Mouse (Mus musculus) right cerebral cortex, adult 18-20 months (tissue): Measurements from ENCODE around the gene Olfr222.
"Not testable (repeated sequence)": the region's sequence is repeated elsewhere in the genome, so short reads cannot be mapped to it uniquely, and the experiment has no call there.

Source experiments
- DNase-seq: peaks from one replicate; pipeline ENCODE4 v3.0.0; 2022; ENCODE audit warnings: mixed read lengths

The Olfr222 gene

DNA sequence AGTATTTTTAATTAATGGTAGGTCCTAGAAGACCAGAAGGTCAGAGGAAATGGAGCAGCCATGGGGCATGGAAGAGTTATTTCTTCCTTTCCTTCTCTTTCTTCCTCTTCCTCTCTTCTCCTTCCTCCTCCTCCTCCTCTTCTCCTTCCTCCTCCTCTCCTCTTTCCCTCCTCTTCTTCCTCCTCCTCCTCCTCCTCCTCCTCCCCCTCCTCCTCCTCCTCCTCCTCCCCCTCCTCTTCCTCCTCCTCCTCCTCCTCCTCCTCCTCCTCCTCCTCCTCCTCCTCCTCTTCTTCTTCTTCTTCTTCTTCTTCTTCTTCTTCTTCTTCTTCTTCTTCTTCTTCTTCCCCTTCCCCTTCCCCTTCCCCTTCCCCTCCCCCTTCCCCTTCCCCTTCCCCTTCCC lies at the start of gene Olfr222:
Gene Olfr222 (minus strand): TSS at position 101 of the 400 bp plus-strand sequence.
- DNase-seq: not testable (repeated sequence)

DNA sequence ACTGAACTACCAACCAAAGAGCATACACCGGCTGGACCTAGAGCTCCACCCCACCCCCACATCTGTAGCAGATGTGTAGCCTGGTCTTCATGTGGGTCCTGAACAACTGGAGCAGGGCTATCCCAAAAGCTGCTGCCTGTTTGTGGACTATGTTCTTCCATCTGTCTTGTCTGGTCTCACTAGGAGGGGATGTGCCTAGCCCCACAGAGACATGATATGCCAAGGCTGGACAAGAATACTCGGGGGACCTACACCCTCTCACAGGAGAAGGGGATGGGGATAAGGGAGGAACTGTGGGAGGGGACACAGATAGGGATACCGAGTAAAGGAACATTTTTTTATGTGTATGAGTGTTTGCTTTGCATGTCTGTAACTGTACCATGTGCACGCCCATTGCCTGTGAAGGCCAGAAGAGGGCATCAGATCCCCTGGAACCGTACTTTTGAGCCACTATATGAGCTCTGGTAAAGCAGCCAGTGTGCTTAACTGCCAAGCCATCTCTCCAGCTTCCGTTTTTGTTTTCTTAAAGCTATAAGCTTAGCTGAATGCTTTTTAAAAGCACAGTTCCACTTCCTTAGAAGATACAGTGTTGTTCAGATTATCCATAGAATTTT lies 48.1 kb upstream of the Olfr222 start:
- peak; percentile 66 for DNase-seq

GRCm38 (mm10) chr11:59622214-59622613 lies 46.2 kb upstream of the Olfr222 start:
- no peak for DNase-seq

DNA sequence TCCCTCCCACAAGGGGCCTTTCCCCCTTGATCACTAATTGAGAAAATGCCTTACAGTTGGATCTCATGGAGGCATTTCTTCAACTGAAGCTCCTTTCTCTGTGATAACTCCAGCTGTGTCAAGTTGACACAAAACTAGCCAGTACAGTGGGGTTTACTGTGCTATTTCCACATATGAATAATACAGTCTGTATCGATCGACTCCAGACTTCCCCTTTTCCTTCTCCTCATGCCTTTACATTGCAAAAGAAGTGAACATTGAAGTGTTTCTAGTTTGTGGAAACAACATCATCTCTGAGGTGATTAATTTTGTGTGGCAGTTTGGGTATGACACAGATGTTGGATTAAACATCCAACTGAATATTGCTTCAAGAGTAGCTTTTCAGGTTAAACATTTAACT lies 41.0 kb upstream of the Olfr222 start:
- not testable (repeated sequence) for DNase-seq

- DNase-seq: peak; percentile 43
Measured at GRCm38 (mm10) chr11:59614120-59614519, 38.1 kb upstream of the Olfr222 start.

- no peak for DNase-seq
Measured at GRCm38 (mm10) chr11:59611646-59612045, 35.6 kb upstream of the Olfr222 start.

DNA sequence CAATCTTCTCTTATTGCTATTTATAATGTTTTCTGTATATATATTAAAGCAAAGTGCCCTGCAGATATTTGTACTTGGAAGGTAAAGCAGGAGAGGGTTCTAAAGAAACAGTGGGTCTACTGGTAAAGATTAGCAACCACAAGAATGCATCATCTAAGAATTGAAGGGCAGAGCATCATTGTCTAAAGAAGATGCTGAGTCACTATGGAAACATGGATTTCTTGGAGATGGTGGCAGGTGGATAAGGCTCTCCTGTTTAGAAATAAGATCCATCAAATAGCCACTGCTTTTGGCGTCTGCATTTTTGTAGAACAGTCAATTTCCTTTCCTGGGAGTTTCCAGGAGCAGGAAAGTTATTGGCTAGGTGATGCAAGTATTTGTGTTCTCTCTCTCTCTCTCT lies 26.3 kb upstream of the Olfr222 start:
- DNase-seq: no peak

DNA sequence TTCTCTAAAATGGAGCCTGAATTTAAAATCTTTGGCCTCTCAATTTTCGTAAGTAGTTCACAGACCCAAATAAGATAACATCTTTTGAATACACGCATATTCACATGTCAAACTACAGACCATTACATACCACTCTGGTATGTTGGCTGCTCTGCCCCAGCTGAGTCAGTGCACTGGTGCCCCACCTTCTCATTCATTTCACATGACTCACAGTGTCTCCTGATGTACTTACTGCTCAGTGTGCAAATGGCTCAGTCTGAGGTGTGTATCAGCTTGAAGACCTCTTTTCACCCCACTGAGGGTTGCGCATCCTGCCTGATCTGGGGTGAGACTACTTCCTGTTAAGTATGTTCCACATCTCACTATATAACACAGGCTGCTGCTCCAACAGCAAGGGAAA lies 24.8 kb upstream of the Olfr222 start:
- DNase-seq: no peak

- no peak for DNase-seq
Measured at GRCm38 (mm10) chr11:59599211-59599610, 23.2 kb upstream of the Olfr222 start.

DNA sequence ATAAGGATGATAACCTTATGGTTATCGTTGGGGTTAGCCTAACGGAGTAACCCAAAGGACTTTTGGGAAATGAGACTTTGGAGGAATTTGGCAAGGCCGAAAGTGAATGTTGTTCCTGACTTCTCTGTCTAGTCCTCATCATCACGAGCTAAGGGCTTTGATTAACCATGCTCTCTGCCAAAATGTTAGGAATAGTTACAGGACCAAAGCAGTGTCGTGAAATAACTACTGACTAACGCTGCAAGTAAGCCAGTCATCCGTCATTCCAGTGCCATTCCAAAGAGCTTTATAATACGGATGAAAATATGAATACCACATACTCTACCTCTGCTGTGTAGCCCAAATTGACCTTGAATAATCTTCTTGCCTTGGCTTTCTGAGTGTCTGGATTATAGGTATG lies 20.9 kb upstream of the Olfr222 start:
- no peak for DNase-seq

- no peak for DNase-seq
Measured at GRCm38 (mm10) chr11:59596091-59596490, 20.1 kb upstream of the Olfr222 start.

GRCm38 (mm10) chr11:59593189-59593588 lies 17.2 kb upstream of the Olfr222 start, which contains the start of gene Olfr223:
Gene Olfr223, minus strand, starts transcription at chr11:59593289.
- DNase-seq: no peak

- DNase-seq: no peak
Measured at GRCm38 (mm10) chr11:59589496-59589895, 13.5 kb upstream of the Olfr222 start.

GRCm38 (mm10) chr11:59584539-59584938 lies 8.5 kb upstream of the Olfr222 start:
- no peak for DNase-seq

DNA sequence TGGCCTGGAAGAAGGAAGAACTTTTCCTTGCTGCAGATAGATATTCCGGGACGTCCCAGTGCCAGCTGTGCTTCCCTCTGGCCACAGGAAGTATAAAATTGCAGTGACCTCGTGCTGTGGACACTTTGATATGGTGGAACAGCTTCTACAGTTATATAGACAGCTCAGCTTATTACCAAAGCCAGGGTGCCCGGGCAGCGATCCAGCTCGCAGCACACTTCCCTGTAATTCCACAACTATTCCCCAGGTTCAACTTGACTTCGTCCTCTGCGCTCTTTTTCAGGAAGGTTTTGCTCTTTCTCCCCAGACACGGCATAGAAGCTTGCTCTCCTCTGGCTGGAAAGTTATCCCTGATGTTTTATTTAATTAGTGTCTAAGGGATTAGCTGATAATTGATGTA lies 309 bp downstream of the Olfr222 start:
- no peak for DNase-seq

- DNase-seq: peak; percentile 9
Measured at GRCm38 (mm10) chr11:59569306-59569705, 6.7 kb downstream of the Olfr222 start.

- no peak for DNase-seq
Measured at GRCm38 (mm10) chr11:59562837-59563236, 13.2 kb downstream of the Olfr222 start.

- no peak for DNase-seq
Measured at GRCm38 (mm10) chr11:59562336-59562735, 13.7 kb downstream of the Olfr222 start.

- DNase-seq: no peak
Measured at GRCm38 (mm10) chr11:59560906-59561305, 15.1 kb downstream of the Olfr222 start.

DNA sequence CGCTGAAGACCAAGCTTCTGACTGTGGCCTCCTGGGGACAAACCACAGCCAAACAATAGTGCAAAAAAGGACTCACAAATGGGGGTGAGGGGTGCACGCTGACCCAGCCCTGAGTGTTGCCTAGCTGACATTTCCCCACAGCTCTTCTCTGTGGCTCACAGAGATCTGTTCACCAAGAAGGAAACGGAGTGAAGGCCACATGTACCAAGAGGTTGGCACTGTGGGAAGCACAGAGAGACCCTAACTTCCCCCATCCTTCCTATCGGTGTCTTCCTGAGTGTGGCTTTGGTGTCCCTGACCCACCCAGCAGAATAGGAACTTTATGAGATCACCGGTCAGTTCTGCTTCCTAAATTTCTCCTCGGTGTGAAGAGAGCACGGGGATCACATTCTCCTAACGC lies 21.5 kb downstream of the Olfr222 start:
- no peak for DNase-seq

GRCm38 (mm10) chr11:59554127-59554526 lies 21.9 kb downstream of the Olfr222 start:
- no peak for DNase-seq

GRCm38 (mm10) chr11:59544005-59544404 lies 32.0 kb downstream of the Olfr222 start:
- peak; percentile 62 for DNase-seq

DNA sequence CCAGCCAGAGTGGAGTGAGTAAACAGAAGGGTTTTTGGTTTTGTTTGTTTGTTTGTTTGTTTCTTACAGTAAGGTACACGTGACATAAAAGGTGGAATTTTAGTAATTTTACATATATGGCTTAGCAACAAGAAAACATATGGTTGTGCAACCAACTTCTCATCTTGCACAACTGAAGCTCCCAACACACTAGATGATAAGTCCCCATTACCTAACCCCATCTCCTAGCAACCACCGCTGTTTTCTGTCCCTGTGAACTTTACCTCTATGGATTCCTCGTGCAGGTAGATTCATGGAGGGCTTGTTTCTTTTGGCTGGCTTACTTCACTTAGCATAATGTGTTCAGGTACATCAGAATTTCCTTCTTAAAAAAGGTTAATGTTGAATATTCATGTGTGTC lies 32.7 kb downstream of the Olfr222 start:
- no peak for DNase-seq

DNA sequence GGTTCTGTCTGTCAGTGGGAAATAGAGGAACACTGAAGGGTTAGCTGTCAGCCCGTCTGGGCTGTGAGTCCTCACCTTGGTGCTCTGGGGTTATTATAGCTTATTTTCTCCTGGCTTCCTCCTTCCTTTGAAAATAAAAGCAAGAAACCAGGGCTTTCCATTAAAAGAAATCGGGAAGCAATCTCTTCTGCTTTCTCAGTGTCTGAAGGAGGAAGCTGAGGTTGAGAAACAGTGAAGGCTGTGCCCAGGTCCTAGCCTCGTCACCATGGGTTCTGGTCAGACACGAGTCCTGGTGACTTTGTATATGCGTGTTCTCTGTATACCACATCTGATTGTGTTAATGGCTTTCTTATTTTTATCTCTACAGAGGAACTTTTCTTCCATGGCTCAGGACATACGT lies 33.6 kb downstream of the Olfr222 start:
- DNase-seq: no peak

- DNase-seq: no peak
Measured at GRCm38 (mm10) chr11:59541324-59541723, 34.7 kb downstream of the Olfr222 start, which contains the start of gene Nlrp3. Gene Nlrp3, plus strand, starts transcription at chr11:59541568.
